Mouse (Mus musculus) heart, embryonic 13.5 days (tissue): ENCODE results near the gene Oas1a. TPM values are rescaled to one million over a fixed set of nuclear protein-coding genes. Genes with fewer than 3 reads are reported as not detected.
"Not testable (repeated sequence)": the region's sequence is repeated elsewhere in the genome, so short reads cannot be mapped to it uniquely, and the experiment has no call there.

Experiments used
- ATAC-seq: fragments of 200-750 bp; cut with Nextera tagmentation; 2 replicates; pipeline ENCODE4 v1.8.0; 2017; ENCODE audit warnings: moderate TSS enrichment; ENCODE audit not compliant: insufficient number of reproducible peaks, low FRiP score, low TSS enrichment; ENCODE audit errors: extremely low read depth
- H3K27ac ChIP-seq: fragments of 300-500 bp; sonication (generic); replicated peaks from 2 replicates; pipeline ENCODE4 v1.5.1; 2015; ENCODE audit warnings: moderate library complexity, mild to moderate bottlenecking, inconsistent platforms
- H3K27me3 ChIP-seq: fragments of 300-500 bp; sonication (generic); replicated peaks from 2 replicates; pipeline ENCODE4 v1.6.1; 2015; ENCODE audit warnings: mild to moderate bottlenecking, inconsistent platforms
- H3K36me3 ChIP-seq: fragments of 300-500 bp; sonication (generic); 2 replicates; pipeline ENCODE4 v1.6.1; 2015; ENCODE audit warnings: mild to moderate bottlenecking, inconsistent platforms
- H3K4me1 ChIP-seq: fragments of 300-500 bp; sonication (generic); 2 replicates; pipeline ENCODE4 v1.6.1; 2015; ENCODE audit warnings: inconsistent platforms
- H3K4me2 ChIP-seq: fragments of 300-500 bp; sonication (generic); 2 replicates; pipeline ENCODE4 v1.6.1; 2015; ENCODE audit warnings: inconsistent platforms, mild to moderate bottlenecking, moderate library complexity
- H3K4me3 ChIP-seq: fragments of 300-500 bp; sonication (generic); 2 replicates; pipeline ENCODE4 v1.5.1; 2015; ENCODE audit warnings: moderate library complexity, mild to moderate bottlenecking, inconsistent platforms
- H3K9ac ChIP-seq: fragments of 300-500 bp; sonication (generic); 2 replicates; pipeline ENCODE4 v1.6.1; 2015; ENCODE audit warnings: inconsistent platforms, mild to moderate bottlenecking, moderate library complexity
- H3K9me3 ChIP-seq: fragments of 300-500 bp; sonication (generic); 2 replicates; pipeline ENCODE4 v1.6.1; 2016; ENCODE audit warnings: inconsistent platforms
- WGBS: fragments of 180-500 bp; shearing (Covaris S2); methylation state at CpG from one replicate; pipeline ENCODE4 v1.1.7; 2015; ENCODE audit warnings: mixed read lengths; 5-methylcytosine and 5-hydroxymethylcytosine counted together
- polyA plus RNA-seq: library from polyadenylated mRNA; unstranded; fragments of >200 nt; fragmentation: Nextera tagmentation; extraction: Ambion mirVana; gene quantifications from 2 replicates; pipeline ENCODE4 v1.2.1, GENCODE M21; 2015

The Oas1a gene
- polyA plus RNA-seq = 1.1 and 1.6 TPM in 2 replicates

- not testable (repeated sequence) for H3K9me3 ChIP-seq, H3K27ac ChIP-seq, H3K4me1 ChIP-seq, H3K4me3 ChIP-seq, H3K4me2 ChIP-seq, H3K27me3 ChIP-seq, ATAC-seq, H3K36me3 ChIP-seq, H3K9ac ChIP-seq
- 30% methylated on average over 9 of the region's 12 CpGs for WGBS
Measured at GRCm38 (mm10) chr5:120906791-120907733, at the start of gene Oas1a. Gene Oas1a, minus strand, starts transcription at chr5:120907521.

GRCm38 (mm10) chr5:120953974-120954373, 46.7 kb upstream of the Oas1a start:
- H3K4me1 ChIP-seq = no peaks in the 10 kb centered on the region
- ATAC-seq = no peak
- 18% methylated on average over 5 of the region's 5 CpGs for WGBS

DNA sequence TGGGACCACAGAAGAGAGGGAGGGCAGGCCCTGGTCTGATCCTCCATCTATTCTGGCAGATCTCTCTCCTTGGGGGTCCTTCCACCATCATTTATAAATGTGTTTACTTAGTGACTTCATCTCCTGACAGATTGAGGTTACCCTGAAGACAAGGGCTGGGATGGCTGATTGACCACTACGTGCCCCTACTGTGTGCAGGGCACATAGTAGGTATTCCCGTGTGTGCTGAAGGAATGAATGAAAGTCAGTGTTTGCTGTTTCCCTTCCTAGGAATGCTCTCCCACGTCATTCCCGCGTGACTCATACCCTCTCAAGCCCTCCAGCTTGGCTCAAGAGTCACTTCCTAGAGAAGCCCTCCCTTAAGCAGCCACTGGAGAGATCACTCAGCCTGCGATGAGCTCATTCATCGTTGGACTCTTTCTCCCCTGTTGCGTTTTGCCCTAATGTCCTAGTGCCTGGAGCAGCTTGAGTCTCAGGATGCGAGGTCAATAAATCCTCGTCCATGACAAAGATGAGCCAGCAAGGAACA, 45.0 kb upstream of the Oas1a start:
- ATAC-seq = no peak
- Histone ChIP-seq H3K36me3 (no peaks in the 10 kb centered on the region), H3K4me3 (no peak overlapping the region), H3K4me1 (no peaks in the 10 kb centered on the region), H3K9ac (no peak overlapping the region), H3K9me3 (no peaks in the 10 kb centered on the region), H3K27ac (no peak overlapping the region), H3K4me2 (no peak overlapping the region), H3K27me3 (0 out of 2 replicates have a peak, but pooled peaks cover 3% of the 10 kb centered on the region)
- WGBS = 59% methylated on average over 10 of the region's 10 CpGs

More at GRCm38 (mm10) chr5:120953974-120954373, 46.7 kb upstream of the Oas1a start:
- Histone ChIP-seq H3K9ac (no peak overlapping the region), H3K4me2 (no peak overlapping the region), H3K9me3 (no peaks in the 10 kb centered on the region), H3K27me3 (0 out of 2 replicates have a peak, but pooled peaks cover 3% of the 10 kb centered on the region), H3K36me3 (no peaks in the 10 kb centered on the region), H3K4me3 (no peak overlapping the region), H3K27ac (no peak overlapping the region)

- Histone ChIP-seq H3K9me3 (no peaks in the 10 kb centered on the region), H3K36me3 (no peaks in the 10 kb centered on the region), H3K4me2 (no peak overlapping the region), H3K27ac (no peak overlapping the region), H3K9ac (no peak overlapping the region), H3K4me1 (no peaks in the 10 kb centered on the region), H3K4me3 (no peak overlapping the region), H3K27me3 (no peaks in the 10 kb centered on the region)
- no peak for ATAC-seq
- WGBS = 63% methylated on average over 10 of the region's 10 CpGs
Measured at GRCm38 (mm10) chr5:120942076-120942475, 34.8 kb upstream of the Oas1a start.

- Histone ChIP-seq H3K9me3 (no peaks in the 10 kb centered on the region), H3K27ac (no peak overlapping the region), H3K4me1 (no peaks in the 10 kb centered on the region), H3K27me3 (no peaks in the 10 kb centered on the region), H3K9ac (no peak overlapping the region), H3K36me3 (no peaks in the 10 kb centered on the region), H3K4me2 (no peak overlapping the region), H3K4me3 (no peak overlapping the region)
- 27% methylated on average over 8 of the region's 8 CpGs for WGBS
- no peak for ATAC-seq
Measured at GRCm38 (mm10) chr5:120938586-120938985, 31.3 kb upstream of the Oas1a start.

DNA sequence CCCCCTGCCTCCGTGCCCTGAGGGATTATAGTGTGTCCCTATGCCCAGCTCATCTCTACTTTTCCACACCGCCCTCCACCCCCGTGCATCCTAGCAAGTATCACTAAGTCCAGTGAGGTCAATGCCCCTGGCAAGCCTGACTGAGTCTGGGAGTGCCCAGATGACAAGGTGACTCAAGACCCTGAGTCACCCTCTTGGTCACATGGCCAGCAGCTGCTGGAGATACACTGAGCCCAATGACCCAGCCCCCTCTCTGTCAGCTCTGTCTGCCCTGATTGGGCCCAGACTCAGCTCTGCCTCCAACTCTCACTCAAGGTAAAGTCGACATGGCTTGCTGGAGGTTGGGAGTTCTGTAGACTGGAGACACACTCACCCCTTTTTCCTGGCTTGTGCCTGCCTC, 30.5 kb upstream of the Oas1a start:
- no peak overlapping the region for H3K4me2 ChIP-seq
- no peak for ATAC-seq
- H3K9ac ChIP-seq = no peak overlapping the region
- H3K9me3 ChIP-seq = no peaks in the 10 kb centered on the region
- no peaks in the 10 kb centered on the region for H3K36me3 ChIP-seq
- no peaks in the 10 kb centered on the region for H3K4me1 ChIP-seq
- no peaks in the 10 kb centered on the region for H3K27me3 ChIP-seq
- H3K27ac ChIP-seq = no peak overlapping the region
- H3K4me3 ChIP-seq = no peak overlapping the region
- 62% methylated on average over 4 of the region's 4 CpGs for WGBS

DNA sequence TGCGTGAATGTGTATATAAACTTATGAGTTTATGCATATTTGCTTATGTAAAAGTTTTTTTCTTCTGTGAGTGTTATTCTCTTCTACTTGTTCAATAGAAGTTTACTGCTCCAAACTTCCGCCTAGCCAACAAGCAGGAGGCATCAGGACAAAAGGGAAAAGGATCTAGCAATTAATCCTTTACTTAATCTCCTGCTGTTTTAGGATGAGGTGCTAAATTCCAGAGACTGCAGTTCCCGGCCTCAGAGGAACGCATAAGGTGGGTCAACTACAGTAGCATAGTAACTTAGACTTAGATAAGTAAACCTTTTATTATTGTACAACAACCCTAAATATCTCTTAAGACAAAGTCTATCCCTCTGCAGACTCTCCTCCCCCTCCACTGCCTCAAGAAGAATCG, 26.6 kb upstream of the Oas1a start:
- H3K9me3 ChIP-seq = no peaks in the 10 kb centered on the region
- H3K9ac ChIP-seq = no peak overlapping the region
- H3K4me3 ChIP-seq = no peak overlapping the region
- no peaks in the 10 kb centered on the region for H3K36me3 ChIP-seq
- no peaks in the 10 kb centered on the region for H3K27me3 ChIP-seq
- no peaks in the 10 kb centered on the region for H3K4me1 ChIP-seq
- H3K4me2 ChIP-seq = no peak overlapping the region
- WGBS = 14% methylated on average over 5 of the region's 5 CpGs
- no peak for ATAC-seq
- H3K27ac ChIP-seq = no peak overlapping the region

DNA sequence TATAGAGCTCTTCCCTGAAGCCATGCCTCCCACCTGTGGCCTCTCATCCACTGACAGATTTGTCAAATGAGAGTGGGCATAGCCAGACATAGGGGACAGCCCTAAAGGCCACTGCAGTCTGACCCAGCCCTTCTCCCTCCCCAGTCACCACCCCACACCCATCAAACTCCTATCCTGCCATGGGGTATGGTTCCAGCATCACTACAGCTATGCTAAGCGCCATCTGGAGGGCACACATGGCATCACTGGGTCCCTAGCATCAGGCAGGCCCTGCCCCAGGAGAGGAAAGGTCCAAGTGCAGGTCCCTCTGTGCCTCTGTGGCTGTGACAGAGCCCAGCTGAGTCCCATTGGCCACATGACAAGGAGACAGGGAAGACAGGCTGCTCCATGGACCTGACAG, 19.7 kb upstream of the Oas1a start:
- H3K4me2 ChIP-seq = no peak overlapping the region
- H3K9me3 ChIP-seq = no peaks in the 10 kb centered on the region
- 0% methylated on average over 1 of the region's 1 CpGs for WGBS
- no peak overlapping the region for H3K27ac ChIP-seq
- no peak overlapping the region for H3K9ac ChIP-seq
- no peaks in the 10 kb centered on the region for H3K4me1 ChIP-seq
- no peaks in the 10 kb centered on the region for H3K36me3 ChIP-seq
- H3K27me3 ChIP-seq = no peaks in the 10 kb centered on the region
- no peak overlapping the region for H3K4me3 ChIP-seq
- no peak for ATAC-seq

GRCm38 (mm10) chr5:120926311-120926710, 19.0 kb upstream of the Oas1a start:
- not testable (repeated sequence) for H3K4me1 ChIP-seq, H3K27ac ChIP-seq, H3K9ac ChIP-seq, H3K36me3 ChIP-seq, H3K4me3 ChIP-seq, ATAC-seq, H3K4me2 ChIP-seq, H3K27me3 ChIP-seq, H3K9me3 ChIP-seq
- 26% methylated on average over 2 of the region's 2 CpGs for WGBS

- not testable (repeated sequence) for H3K27me3 ChIP-seq, H3K27ac ChIP-seq, H3K4me1 ChIP-seq, H3K9ac ChIP-seq, H3K4me3 ChIP-seq, H3K4me2 ChIP-seq, H3K36me3 ChIP-seq, H3K9me3 ChIP-seq, ATAC-seq
- WGBS = 81% methylated on average over 4 of the region's 4 CpGs
Measured at GRCm38 (mm10) chr5:120924520-120924919, 17.2 kb upstream of the Oas1a start.

DNA sequence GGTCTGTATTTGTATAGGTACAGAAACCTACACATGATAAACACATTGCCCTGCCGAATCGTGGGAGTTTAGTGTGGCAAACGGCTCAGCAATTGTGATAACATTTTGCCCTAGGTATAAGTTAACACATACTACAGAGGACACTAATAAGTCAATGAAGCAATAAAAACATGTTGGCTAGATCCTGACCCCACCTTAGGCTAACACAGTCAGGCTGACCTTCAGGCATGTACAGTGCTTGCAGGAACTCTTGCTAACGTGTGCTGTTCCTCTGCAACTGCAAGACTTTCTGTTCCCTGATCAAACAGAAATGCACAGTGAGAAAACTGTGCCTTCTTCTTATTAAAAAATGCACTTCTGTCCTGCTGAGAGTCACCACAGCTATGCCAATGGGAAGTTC, 16.6 kb upstream of the Oas1a start:
- H3K9ac ChIP-seq = no peak overlapping the region
- no peak overlapping the region for H3K4me2 ChIP-seq
- WGBS = 69% methylated on average over 4 of the region's 4 CpGs
- H3K9me3 ChIP-seq = no peaks in the 10 kb centered on the region
- H3K27me3 ChIP-seq = no peaks in the 10 kb centered on the region
- H3K4me1 ChIP-seq = no peaks in the 10 kb centered on the region
- no peak overlapping the region for H3K27ac ChIP-seq
- no peaks in the 10 kb centered on the region for H3K36me3 ChIP-seq
- H3K4me3 ChIP-seq = no peak overlapping the region
- no peak for ATAC-seq

- H3K9ac ChIP-seq = no peak overlapping the region
- no peaks in the 10 kb centered on the region for H3K4me1 ChIP-seq
- H3K9me3 ChIP-seq = no peaks in the 10 kb centered on the region
- H3K27ac ChIP-seq = no peak overlapping the region
- 70% methylated on average over 3 of the region's 3 CpGs for WGBS
- no peaks in the 10 kb centered on the region for H3K36me3 ChIP-seq
- no peak overlapping the region for H3K4me3 ChIP-seq
- no peaks in the 10 kb centered on the region for H3K27me3 ChIP-seq
- ATAC-seq = no peak
- no peak overlapping the region for H3K4me2 ChIP-seq
Measured at GRCm38 (mm10) chr5:120920296-120920695, 13.0 kb upstream of the Oas1a start.
